Mouse (Mus musculus) embryonic fibroblast, embryonic 13.5 days (primary cell): ENCODE measurements around the gene Wwox.

Experiments
- CTCF ChIP-seq: IDR thresholded peaks from 2 replicates; pipeline ENCODE4 v1.5.1; 2011; ENCODE audit warnings: mild to moderate bottlenecking, control low read depth, low read length, moderate library complexity, borderline replicate concordance; ENCODE audit not compliant: insufficient read depth
- POLR2A ChIP-seq: IDR thresholded peaks from 2 replicates; pipeline ENCODE4 v1.6.1; 2011; ENCODE audit warnings: low read depth, mild to moderate bottlenecking, control low read depth, low read length, moderate library complexity

DNA sequence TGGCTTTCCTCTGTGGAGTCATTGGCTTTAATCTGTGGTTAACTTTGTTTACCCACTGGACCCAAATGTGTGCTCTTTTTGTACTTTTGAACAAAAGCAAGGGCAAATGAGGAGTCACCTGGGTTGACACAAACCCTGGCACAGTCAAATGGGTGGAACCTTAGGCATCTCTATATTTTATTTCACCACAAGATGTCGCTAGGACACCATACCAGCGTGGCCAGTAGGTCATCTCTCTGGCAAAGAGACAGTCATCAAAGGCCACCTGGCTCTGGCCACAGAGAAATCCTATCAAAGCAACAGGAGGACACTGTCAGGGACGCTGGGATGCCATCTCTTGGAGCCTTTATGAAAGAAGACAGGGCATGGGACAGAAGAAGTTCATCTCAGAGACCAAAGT lies 101.7 kb downstream of the Wwox start:
- TF ChIP-seq CTCF, result peak; percentile 50; the same call in 1 of the 2 replicates
- no peak for TF ChIP-seq POLR2A
